Mouse (Mus musculus): ENCODE data around the gene Zfp410. TPM values are rescaled to one million over a fixed set of nuclear protein-coding genes. Genes with fewer than 3 reads are reported as not detected.
A peak's percentile ranks its signal among the peaks of the same experiment; 100 is the strongest.
"Not testable (repeated sequence)": the region's sequence is repeated elsewhere in the genome, so short reads cannot be mapped to it uniquely, and the experiment has no call there.

Gene Zfp410
- polyA plus RNA-seq, 1 experiment from 2014 or later = 37.0 TPM

DNA sequence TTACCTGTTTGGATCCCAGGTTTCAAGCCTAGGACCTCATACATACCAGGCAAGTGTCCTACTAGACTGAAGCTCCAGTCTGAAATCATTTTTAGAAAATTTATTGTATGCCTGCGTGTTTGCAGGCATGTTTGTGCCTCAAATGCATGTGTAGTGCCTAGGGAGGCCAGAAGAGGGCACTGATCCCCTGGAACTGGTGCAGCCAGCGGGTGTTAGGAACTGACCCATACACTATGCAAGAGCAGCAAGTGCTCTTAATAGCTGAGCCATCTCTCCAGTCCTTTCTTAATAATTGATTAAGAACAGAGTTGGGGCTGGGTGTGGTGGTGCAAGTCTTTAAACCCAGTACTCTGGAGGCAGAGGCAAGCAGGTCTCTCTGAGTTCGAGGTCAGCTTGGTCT lies 28.2 kb upstream of the Zfp410 start:
- DNase-seq (ENCODE audit: low read depth, low spot score) (no peak), ATAC-seq (no peak)
- H3K27me3 ChIP-seq = no peaks in the 10 kb centered on the region
- in situ Hi-C loops (cut with MboI; ENCODE audit: low pct_unique_long_range_greater_than_20kb) = no loop called here
- POLR2A ChIA-PET = no interaction called here
- TF ChIP-seq CTCF (IDR thresholded peaks at IDR 0.05) = peak; percentile 84
- CTCF ChIA-PET = interaction anchor here (0.9 to 1.4 kb wide), 3 partner anchors 8 to 20 kb away, joined by 3 to 6 read pairs (median 4); no protein-coding TSS in a partner anchor

DNA sequence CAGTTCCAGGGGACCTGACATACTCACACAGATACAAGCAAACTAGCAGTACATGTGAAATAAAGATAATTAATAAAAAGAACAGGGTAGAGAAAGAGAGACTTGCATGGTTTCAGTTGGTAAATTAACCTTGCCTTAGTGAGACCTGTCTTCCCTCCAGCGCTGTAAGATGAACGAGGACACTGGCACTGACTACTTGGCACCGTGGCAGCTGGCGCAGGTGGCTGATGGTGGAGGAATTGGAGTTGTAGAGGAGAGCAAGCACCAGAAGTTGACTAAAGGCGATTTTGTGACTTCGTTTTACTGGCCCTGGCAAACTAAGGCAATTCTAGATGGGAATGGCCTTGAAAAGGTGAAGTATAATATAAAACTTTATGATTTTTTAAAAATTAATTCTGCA lies 18.8 kb upstream of the Zfp410 start:
- POLR2A ChIA-PET = no interaction called here
- DNase-seq (ENCODE audit: low read depth, low spot score) (no peak), ATAC-seq (no peak)
- no peak for TF ChIP-seq CTCF (IDR thresholded peaks at IDR 0.05)
- no peaks in the 10 kb centered on the region for H3K27me3 ChIP-seq
- in situ Hi-C loops (cut with MboI; ENCODE audit: low pct_unique_long_range_greater_than_20kb) = no loop called here
- CTCF ChIA-PET = no interaction called here

DNA sequence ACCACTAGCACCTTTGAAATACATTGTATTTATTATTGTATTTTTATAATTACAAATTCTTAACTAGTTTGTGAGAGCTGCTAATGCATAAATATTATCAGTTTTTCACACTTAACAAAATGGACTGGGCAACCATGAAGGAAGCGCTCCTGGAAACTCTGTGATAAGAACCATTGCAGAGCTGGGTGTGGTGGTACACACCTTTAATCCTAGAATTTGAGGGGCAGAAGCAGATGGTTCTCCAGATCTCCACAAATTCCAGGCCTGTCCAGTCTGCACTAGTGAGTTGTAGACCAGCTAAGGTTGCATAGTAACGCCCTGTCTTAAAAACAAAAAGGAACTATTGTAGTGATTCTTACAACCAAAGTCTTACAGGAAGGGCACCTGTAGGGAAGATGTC lies 17.4 kb upstream of the Zfp410 start:
- in situ Hi-C loops (cut with MboI; ENCODE audit: low pct_unique_long_range_greater_than_20kb) = no loop called here
- no peak for DNase-seq (ENCODE audit: low read depth, low spot score)
- ChIA-PET POLR2A (interaction anchor here (0.5 kb wide), 1 partner anchor 383 kb away, joined by 3 read pairs; no protein-coding TSS in a partner anchor), CTCF (no interaction called here)
- ATAC-seq = no peak
- no peaks in the 10 kb centered on the region for H3K27me3 ChIP-seq
- TF ChIP-seq CTCF (IDR thresholded peaks at IDR 0.05) = no peak

DNA sequence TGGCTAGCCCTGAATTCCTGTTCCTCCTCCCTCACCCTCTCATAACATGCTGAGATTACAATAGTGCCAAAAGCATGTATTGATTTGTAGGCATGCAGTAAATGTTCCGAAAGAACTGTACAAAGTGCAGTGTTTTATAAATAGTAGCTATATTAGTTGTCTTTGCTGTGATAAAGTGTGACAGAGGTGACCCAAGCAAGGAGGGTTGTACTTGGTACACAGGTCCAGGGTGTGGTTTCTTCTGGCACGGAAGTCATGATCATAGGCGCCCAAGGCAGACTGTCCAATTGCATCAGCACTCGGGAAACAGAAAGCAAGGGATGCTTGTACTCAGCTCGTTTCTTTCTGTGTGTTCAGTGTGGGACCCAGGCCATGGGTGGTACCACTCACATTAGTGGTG lies 12.6 kb upstream of the Zfp410 start:
- ATAC-seq (no peak), DNase-seq (ENCODE audit: low read depth, low spot score) (no peak)
- in situ Hi-C loops (cut with MboI; ENCODE audit: low pct_unique_long_range_greater_than_20kb) = no loop called here
- no peaks in the 10 kb centered on the region for H3K27me3 ChIP-seq
- POLR2A ChIA-PET = no interaction called here
- CTCF ChIA-PET = no interaction called here
- no peak for TF ChIP-seq CTCF (IDR thresholded peaks at IDR 0.05)

DNA sequence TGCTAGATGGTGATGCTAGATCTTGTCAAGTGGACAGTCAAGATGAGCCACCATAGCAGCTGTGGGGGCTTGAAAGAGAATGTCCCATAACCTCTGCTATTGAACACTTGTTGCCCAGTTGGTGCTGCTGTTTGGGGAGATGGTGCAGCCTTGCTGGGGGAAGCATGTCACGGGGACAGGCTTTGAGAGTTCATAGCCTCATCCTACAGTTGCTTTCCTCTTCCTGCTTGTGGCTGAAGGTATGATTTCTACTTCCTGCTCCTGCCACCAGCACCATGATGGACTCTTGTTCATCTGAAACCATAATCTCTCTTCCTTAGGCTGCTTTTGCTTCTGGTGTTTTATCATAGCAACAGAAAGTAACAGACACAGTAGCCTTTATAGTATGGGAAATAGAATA lies 12.1 kb upstream of the Zfp410 start:
- CTCF ChIA-PET = no interaction called here
- POLR2A ChIA-PET = no interaction called here
- in situ Hi-C loops (cut with MboI; ENCODE audit: low pct_unique_long_range_greater_than_20kb) = no loop called here
- no peak for TF ChIP-seq CTCF (IDR thresholded peaks at IDR 0.05)
- no peak for ATAC-seq
- H3K27me3 ChIP-seq = no peaks in the 10 kb centered on the region
- no peak for DNase-seq (ENCODE audit: low read depth, low spot score)

DNA sequence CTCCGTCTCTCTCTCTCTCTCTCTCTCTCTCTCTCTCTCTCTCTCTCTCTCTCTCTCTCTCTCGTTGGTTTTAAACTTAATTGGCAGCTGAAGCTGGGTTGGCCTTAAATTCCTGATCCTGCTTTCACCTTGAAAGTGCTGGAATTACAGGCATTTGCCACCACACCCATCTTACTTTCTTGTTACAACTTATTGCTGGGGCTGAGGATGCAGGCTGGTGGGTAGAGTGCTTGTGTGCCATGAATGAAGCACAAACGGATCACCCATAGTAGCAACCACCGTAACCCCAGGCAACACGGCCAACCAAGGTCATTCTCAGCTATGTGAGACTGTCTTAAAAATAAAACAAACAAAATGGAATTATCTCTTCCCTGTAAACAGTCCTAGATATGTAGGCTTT lies 5.3 kb upstream of the Zfp410 start:
- ChIA-PET POLR2A (interaction anchor here (0.6 kb wide), 2 partner anchors 13 to 676 kb away, joined by 3 to 4 read pairs; no protein-coding TSS in a partner anchor), CTCF (no interaction called here)
- ATAC-seq (no peak), DNase-seq (ENCODE audit: low read depth, low spot score) (no peak)
- no peaks in the 10 kb centered on the region for H3K27me3 ChIP-seq
- TF ChIP-seq CTCF (IDR thresholded peaks at IDR 0.05) = no peak
- in situ Hi-C loops (cut with MboI; ENCODE audit: low pct_unique_long_range_greater_than_20kb) = no loop called here

DNA sequence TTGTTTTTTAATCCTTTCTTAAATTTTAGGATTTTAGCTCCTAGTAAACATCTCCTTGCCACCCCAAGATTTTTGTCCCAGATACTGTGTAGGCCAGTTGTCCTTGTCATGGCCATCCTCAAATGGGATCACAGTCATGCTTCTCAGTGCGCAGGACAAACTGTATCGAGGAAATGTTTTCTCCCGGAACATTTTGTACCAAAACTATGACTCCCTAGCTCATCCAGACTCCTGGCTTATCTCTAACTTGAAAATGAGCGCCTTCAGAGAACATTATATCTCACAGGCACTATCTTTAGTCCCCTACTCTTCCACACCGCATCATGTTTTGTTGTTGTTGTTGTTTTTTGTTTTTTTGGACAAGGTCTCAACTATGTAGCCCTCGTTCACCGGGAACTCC lies 646 bp upstream of the Zfp410 start:
- TF ChIP-seq CTCF (IDR thresholded peaks at IDR 0.05) = no peak
- no peak for DNase-seq (ENCODE audit: low read depth, low spot score)
- ATAC-seq = no peak
- no peaks in the 10 kb centered on the region for H3K27me3 ChIP-seq
- in situ Hi-C loops (cut with MboI; ENCODE audit: low pct_unique_long_range_greater_than_20kb) = no loop called here
- ChIA-PET POLR2A (no interaction called here), CTCF (no interaction called here)

DNA sequence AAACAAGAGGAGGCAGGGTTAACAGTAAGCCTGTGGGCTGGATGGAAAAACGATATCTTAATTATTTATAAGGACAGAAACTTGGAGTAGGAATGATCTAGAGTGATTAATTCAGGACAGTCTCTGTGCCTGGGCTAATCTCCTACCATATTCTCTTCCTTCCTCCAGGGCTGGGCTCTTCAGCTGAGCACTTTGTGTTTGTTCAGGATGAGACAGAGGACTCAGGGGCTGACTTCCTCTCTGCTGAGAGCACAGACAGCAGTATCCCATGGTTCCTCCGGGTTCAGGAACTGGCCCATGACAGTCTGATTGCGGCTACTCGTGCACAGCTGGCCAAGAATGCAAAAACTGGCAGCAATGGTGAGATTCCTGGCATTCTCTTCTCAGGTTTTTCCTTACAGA lies 10.5 kb downstream of the Zfp410 start:
- ChIA-PET POLR2A (interaction anchor here (0.5 kb wide), 1 partner anchor 88 kb away, joined by 4 read pairs; no protein-coding TSS in a partner anchor), CTCF (no interaction called here)
- H3K27me3 ChIP-seq = no peaks in the 10 kb centered on the region
- in situ Hi-C loops (cut with MboI; ENCODE audit: low pct_unique_long_range_greater_than_20kb) = no loop called here
- ATAC-seq (peak; percentile 39), DNase-seq (ENCODE audit: low read depth, low spot score) (no peak)
- TF ChIP-seq CTCF (IDR thresholded peaks at IDR 0.05) = no peak

DNA sequence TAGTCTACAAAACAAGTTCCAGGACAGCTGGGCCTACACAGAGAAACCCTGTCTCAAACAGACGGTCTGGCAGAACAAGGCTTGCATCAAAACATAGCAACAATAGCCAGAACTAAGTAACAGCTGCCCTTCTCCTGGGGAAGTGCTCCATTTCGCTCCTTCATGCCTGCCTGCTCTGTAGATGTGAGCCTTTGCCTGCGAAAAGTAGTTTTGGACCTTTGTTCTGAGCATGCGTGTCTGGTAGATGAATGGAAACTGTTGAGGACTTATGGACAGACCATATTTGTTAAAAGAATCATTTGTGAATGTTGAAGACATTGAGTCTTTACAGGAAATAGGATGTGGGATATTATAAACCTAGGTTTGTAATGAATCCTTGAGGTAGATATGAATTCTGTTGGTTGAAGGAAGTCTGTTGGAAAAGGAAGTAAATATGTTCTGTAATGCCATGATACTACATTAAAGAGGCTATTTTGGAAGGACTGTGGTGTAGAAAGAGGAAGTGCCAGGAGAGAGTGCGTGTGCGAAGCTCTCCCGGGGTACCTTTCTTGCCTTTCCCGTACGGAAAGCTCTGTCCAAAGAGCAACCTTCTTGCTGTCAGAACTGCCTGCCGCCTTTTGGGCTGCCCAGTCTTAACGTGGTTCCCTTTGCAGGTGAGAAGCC lies 20.4 kb downstream of the Zfp410 start:
- in situ Hi-C loops (cut with MboI; ENCODE audit: low pct_unique_long_range_greater_than_20kb) = no loop called here
- ATAC-seq (no peak), DNase-seq (ENCODE audit: low read depth, low spot score) (no peak)
- POLR2A ChIA-PET = no interaction called here
- CTCF ChIA-PET = no interaction called here
- H3K27me3 ChIP-seq = no peaks in the 10 kb centered on the region
- no peak for TF ChIP-seq CTCF (IDR thresholded peaks at IDR 0.05)

DNA sequence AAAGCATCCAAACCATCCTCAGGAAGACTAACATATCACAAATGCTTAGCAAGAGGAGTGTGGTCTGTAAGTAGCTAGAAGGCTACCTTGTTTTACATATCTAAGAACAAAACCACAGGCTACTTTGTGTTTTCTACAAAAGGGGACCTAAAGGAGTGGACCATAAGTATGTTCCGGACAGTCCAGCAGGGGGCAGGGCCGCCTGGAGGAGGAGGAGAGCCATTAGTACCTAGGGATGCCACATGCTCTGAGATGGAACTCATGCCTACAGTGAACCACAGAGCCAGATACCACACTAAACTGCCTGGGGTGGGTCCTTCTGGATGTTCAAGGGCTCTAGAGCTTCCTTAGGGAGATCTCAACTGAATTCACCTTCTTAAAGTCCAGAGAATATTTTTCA lies 30.5 kb downstream of the Zfp410 start:
- ATAC-seq (no peak), DNase-seq (ENCODE audit: low read depth, low spot score) (no peak)
- POLR2A ChIA-PET = no interaction called here
- no peaks in the 10 kb centered on the region for H3K27me3 ChIP-seq
- TF ChIP-seq CTCF (IDR thresholded peaks at IDR 0.05) = no peak
- in situ Hi-C loops (cut with MboI; ENCODE audit: low pct_unique_long_range_greater_than_20kb) = loop anchor here (5.0 kb wide), 1 partner anchor 105 kb away; the partner anchor contains the start of genes Aldh6a1 and Lin52
- CTCF ChIA-PET = no interaction called here

DNA sequence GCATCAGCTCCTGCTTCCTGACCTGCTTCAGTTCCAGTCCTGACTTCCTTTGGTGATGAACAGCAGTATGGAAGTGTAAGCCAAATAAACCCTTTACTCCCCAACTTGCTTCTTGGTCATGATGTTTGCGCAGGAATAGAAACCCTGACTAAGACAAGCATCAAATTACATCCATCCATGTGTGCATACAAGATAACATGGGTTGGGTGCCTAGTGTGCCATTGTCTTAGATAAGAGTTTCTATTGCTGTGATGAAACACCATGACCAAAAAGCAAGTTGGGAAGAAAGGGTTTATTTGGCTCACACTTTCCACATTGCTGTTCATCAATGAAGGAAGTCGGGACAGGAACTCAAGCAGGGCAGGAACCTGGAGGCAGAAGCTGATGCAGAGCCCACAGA lies 42.0 kb downstream of the Zfp410 start:
- DNase-seq (ENCODE audit: low read depth, low spot score); H3K27me3 ChIP-seq; ATAC-seq; in situ Hi-C loops (cut with MboI; ENCODE audit: low pct_unique_long_range_greater_than_20kb); POLR2A ChIA-PET; CTCF ChIA-PET: not testable (repeated sequence)
